Mouse (Mus musculus): ENCODE measurements at regions not wholly inside any gene's neighbourhood (a gene's known extent, or its start where the extent isn't known, plus 50 kb on each side); places are given as distances from the start of the nearest gene placed in this dataset.
A peak's percentile ranks its signal among the peaks of the same experiment; 100 is the strongest.

DNA sequence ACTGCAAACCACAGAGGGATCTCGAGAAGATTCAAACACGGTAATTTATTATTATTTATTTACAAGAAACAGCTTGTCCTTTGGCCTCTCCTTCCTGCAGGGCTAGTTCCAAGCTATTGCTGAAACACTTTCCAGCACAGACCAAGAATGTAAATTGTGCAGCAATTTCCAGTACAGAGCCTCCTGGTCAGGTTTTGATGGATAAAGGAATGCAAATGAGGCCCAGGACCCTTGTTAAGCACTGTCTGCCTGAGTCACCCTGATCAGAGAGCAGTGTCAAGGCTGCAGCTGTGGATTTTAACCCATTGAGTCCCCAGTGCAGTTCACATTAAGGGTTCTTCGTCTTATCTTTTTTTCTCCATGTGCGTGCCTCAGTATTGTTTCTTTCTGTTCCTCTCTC, 142.3 kb upstream of the Zkscan2 start:
- DNase-seq (ENCODE audit: low spot score in 2 of 2) = no peak

- DNase-seq (ENCODE audit: low spot score in 2 of 2) = no peak
These were observed 143.2 kb upstream of the Zkscan2 start for GRCm38 (mm10) chr7:123643426-123643825.

- DNase-seq (ENCODE audit: low spot score in 2 of 2) = no peak
These were observed 145.3 kb upstream of the Zkscan2 start for GRCm38 (mm10) chr7:123645521-123645920.

DNA sequence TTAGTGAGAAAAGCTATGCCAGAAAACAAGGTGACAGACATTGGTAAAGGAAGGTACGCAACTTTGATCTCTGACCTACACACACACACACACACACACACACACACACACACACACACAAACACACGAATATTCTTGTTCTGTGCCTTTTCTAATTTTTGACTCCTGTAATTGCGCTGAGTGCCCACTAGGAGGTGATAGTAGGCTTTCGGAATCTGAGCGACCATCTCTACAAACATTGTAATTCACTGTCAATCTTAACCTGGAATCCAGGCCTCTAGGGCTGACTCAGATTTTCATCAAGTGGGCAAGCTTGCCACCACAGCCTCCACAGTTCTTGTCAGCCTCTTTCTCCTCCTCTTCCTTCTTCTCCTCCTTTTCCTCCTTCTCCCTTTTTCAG, 165.2 kb upstream of the Zkscan2 start:
- no peak for DNase-seq (ENCODE audit: low spot score in 2 of 2)

GRCm38 (mm10) chr7:123684762-123685161, 184.5 kb upstream of the Zkscan2 start:
- no peak for DNase-seq (ENCODE audit: low spot score in 2 of 2)

DNA sequence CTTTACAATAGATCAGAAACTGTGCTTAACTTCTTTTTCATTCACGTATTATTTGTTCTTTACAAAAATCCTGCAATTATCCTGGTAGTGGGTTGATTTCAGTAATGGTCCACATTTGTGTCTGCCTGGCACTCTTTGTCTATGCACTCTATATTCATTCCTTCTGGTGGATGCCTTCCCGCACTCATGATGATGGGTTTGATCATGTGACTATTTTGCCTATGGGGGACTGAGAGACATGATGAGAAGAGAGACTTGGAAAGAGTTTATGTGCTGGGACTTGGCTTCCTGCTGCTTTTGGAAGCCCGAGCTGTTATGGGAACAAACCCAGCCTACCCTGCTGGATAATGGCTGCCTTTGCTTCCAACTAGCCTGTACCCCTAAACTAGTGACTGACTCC, 186.3 kb upstream of the Zkscan2 start:
- DNase-seq (ENCODE audit: low spot score in 2 of 2) = no peak

DNA sequence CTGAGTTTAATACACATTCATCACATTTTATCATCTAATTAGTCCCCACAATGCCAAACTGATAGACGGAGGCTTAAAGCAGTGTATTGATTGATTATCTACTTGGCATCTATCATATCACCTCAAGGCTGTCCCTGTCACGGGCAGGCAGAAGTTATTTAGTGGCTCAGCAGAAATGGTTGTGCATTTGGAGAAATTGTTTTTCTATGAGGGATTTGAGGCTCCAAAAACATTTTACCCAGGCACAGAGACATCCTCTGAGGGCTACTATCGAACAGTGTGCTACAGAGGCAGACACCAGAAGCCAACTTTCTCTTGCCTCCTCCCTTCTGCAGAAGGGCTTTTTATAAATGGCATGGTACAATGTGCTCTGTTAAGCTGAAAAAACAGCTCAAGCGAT, 230.8 kb upstream of the Zkscan2 start:
- no peak for DNase-seq (ENCODE audit: low spot score in 2 of 2)

- DNase-seq (ENCODE audit: low spot score in 2 of 2) = no peak
These were observed 232.8 kb upstream of the Zkscan2 start for GRCm38 (mm10) chr7:123733061-123733460.

DNA sequence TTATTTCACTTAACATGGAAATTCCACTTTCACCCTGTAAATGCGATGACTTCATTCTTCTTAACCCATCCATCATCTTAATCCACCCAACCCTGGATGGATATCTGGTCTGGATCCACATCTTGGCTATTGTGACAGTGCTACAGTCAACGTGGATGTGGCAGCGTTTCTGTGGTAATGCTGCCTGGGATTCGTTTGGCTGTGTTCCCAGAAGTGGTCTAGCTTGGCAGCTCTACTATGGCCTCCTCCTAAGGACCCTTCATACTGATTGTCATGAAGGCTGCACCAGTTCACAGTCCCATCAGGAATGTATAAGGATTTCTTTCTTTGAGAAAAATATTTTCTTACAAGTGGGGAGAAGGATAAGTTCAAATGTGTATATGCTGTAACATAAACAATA, 234.7 kb upstream of the Hs3st4 start:
- no peak for DNase-seq (ENCODE audit: low spot score in 2 of 2)

DNA sequence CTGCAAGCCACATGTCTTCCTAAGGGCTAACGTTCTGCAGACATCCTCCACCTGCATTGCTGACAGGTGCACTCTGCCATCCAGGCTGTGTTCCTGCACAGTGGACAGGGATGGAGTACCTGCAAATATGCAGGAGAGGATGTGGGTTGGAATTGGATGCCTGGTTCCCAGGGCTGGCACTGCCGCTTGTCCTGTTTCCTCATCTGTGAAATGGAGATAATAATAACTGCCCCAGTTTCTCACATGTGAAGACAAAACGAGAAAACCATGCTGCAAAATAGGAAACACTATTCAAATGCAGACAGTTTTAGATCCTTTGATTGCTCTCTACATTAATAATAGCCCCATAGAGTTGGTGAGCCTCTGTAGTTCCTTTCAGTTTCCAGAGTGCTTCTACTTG, 229.4 kb upstream of the Hs3st4 start:
- DNase-seq (ENCODE audit: low spot score in 2 of 2) = no peak

DNA sequence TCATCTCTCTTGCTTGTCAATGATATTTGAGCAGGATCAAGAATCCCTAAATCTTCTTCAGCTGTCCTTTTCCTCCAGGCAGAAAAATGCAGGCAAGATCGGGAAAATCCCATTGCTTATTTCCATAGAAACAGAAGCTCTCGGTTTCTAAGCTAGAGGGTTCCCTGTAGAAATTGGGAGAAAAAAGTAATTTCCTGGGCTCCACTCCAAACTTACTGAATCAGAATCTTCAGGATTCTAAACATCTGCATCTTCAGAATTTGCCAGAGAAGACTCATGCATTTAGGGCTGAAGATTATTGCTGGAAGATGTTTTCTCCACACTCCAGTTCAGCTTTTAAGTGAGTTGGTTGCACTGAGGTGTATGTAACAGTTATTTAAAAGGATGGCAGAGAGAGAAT, 187.6 kb upstream of the Hs3st4 start:
- DNase-seq (ENCODE audit: low spot score in 2 of 2) = no peak

DNA sequence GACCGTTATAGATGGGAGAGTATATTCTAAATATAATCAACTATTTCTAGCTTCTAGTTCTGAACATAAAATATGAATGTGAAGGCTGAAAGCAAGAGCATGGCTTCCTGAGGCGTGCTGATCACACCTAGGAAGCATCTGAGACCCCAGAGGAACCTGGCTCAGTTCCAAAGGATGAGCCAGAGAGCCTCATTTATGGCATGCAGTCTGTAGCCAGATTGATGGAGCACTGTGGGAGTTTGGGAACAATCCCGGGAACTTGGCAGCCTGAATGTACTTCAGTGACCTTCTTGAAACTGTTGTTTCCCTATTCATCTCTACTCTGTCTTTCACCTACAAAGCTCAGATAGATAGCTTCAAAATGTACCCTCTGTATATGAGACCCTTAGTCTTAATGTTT, 186.6 kb upstream of the Hs3st4 start:
- no peak for DNase-seq (ENCODE audit: low spot score in 2 of 2)

DNA sequence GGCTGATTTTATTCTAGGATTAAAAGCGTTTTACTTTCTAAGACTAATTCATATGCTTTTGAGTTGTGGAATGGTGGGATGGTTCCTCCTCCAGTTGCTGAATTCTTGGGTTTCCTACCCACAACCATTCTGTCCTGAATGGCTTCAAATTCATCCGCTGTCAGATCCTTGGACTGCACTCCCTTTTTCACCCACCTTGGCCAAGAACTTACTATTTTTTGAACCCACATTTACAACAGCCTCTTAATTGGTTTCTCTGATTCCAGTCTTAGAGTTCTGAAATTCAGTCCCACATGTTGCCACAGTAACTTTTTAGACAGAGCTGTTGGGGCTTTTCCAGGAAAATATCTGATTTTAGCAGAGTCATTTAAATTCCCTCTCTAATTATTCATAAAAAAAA, 177.0 kb upstream of the Hs3st4 start:
- no peak for DNase-seq (ENCODE audit: low spot score in 2 of 2)

DNA sequence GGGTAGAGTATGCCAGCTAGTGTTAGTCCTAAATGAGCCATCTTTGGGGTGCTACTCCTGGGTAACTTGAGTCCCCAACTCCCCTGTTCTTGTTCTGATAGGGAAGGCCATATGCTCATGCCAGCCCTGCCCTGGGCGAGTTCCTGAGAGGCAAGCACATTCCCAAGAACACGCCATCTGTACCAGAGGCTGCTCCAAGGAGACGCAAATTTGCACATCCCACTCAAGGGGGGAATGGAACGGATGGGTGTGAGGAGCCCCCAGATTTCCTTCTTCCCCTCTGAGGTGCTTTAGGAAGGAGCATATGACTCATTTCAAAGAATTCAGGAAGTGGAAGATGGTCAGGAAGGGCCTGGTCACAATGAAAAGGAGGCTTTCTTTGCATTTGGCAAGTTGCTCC, 158.7 kb upstream of the Hs3st4 start:
- DNase-seq (ENCODE audit: low spot score in 2 of 2) = peak in 1 of 2 experiments; percentile 7

GRCm38 (mm10) chr7:123826406-123826805, 156.3 kb upstream of the Hs3st4 start:
- DNase-seq (ENCODE audit: low spot score in 2 of 2) = no peak

- no peak for DNase-seq (ENCODE audit: low spot score in 2 of 2)
These were observed 140.1 kb upstream of the Hs3st4 start for GRCm38 (mm10) chr7:123842552-123842951.

GRCm38 (mm10) chr7:123847081-123847480, 135.6 kb upstream of the Hs3st4 start:
- DNase-seq (ENCODE audit: low spot score in 2 of 2) = no peak

- no peak for DNase-seq (ENCODE audit: low spot score in 2 of 2)
These were observed 134.0 kb upstream of the Hs3st4 start for GRCm38 (mm10) chr7:123848644-123849043.

DNA sequence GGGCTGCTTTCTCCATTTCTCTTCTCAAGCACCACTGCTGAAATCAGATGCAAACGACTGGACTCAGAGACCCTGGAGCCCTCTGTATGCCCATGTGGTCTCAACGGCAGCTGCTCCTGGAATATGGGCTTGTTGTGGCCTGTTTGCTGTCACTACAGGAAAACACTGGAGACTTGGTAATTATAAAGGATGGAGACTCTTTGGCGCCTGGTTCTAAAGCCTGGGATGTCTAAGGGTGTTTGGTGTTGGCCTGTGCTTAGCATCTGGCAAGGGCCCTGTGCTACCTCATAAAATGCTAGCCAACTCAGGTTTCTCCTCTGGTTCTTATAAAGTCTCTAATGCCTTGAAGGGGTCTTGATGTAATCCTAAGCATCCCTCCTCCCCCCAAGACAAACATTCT, 133.4 kb upstream of the Hs3st4 start:
- no peak for DNase-seq (ENCODE audit: low spot score in 2 of 2)

GRCm38 (mm10) chr7:123850272-123851197, 132.1 kb upstream of the Hs3st4 start:
- no peak for DNase-seq (ENCODE audit: low spot score in 2 of 2)

DNA sequence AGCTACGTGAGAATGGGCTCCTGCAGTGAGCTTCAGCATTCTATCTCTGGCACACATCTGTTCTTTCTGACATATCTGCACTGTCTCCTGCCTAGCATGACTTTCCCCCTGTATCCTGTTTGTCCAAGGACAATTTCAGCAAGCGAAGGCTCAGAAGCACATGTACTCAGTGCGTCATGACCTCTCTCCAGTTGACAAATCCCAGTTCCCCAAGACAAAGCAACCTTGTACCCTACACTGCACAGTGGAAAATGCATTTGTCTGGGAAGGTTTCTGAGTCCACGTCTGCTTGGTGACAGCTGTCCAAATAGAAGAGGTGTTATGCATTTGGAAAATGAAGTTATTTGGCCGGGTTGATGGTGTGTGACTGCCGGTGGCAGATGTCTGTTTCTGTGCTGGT, 125.1 kb upstream of the Hs3st4 start:
- no peak for DNase-seq (ENCODE audit: low spot score in 2 of 2)

- DNase-seq (ENCODE audit: low spot score in 2 of 2) = no peak
These were observed 121.0 kb upstream of the Hs3st4 start for GRCm38 (mm10) chr7:123861706-123862105.

DNA sequence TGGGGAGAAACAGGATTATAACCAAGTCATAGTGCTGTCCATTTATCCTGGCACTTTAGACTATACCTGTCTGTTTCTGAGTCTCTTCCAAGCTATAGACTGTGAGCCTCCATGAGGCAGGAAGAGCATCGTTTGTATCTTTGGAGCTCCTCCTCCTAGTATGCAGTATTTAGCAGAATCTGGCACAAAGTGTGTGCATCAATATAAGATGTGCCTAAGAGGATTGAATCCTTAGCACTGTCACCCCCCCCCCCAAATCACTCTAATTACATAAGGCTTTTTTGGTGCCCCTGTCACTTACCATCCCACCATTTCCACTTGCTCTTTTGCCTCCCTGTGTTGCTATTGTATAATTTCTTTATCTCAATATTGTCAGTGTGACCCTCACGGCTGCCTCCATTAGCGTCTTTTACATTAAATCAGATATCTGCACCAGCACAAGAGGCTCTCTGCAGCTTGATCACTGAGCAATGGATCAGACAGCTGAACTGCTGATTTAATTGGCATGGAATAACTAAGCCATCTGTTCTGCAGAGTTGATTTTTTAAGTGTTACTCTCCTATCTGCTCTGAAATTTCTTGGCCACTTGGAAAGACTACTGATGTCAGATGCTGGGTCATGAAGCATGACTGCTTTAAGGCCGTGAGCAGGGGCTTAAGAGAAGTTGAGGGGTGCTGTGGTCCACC, 85.8 kb upstream of the Hs3st4 start:
- DNase-seq (ENCODE audit: low spot score in 2 of 2) = no peak

All from frontal cortex, postnatal 25 days (tissue).